Mouse (Mus musculus) testis, postnatal 10 days (tissue): ENCODE data around the gene Gatb.
"Not testable (repeated sequence)": the region's sequence is repeated elsewhere in the genome, so short reads cannot be mapped to it uniquely, and the experiment has no call there.

Experiments used
- DNase-seq: peaks from one replicate; pipeline ENCODE4 v3.0.0; 2021; ENCODE audit warnings: low spot score

Gene Gatb

DNA sequence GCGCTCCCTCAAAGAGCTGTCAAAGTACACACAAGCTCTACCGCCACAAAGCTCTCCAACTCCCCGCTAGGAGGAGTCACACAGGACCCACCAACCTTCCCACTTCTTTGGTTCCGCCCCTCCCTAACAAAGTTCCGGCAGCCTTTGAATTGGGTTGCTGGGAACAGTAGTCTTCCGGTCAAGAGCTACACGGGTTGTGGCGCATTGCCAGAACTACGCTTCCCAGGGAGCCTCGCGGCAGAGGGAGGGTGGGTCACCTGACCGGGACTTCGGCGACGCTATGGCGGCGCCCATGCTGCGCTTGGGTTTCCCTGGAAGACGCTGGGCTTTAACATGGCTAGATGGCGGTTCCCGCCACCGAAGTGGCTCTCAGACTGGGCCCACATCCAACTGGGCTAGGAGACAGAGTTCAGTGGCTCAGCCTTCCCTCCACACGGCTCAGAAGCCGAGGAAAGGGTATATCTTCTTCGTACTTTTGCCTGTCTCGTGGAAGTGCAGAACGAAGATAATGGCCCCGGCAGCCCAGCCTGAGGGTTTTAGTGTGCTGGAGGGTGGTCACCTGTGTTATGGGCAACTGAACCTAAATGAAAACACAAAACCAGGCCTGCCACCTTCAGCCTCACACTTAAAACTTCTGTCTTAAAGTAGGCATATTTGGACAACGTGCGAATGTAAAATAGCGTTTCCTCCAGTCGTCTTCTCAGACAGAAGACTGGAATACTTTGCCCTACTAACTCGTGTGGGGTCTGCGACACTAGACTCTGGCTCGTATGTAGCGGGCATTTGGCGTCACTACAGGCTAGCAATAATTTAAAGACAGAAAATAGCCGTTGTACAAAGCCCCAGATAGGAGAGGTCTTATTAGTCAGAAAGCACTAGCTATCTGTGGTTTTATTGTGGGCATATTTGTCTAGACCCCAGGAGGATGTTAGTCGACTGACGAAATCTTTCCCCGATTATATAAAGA lies at the start of gene Gatb:
Gatb (plus strand) TSS at position 256 of the 967 bp plus-strand sequence.
- peak; percentile 99 for DNase-seq

- DNase-seq = no peak
Measured at GRCm38 (mm10) chr3:85530601-85531161, 43.2 kb upstream of the Gatb start.

DNA sequence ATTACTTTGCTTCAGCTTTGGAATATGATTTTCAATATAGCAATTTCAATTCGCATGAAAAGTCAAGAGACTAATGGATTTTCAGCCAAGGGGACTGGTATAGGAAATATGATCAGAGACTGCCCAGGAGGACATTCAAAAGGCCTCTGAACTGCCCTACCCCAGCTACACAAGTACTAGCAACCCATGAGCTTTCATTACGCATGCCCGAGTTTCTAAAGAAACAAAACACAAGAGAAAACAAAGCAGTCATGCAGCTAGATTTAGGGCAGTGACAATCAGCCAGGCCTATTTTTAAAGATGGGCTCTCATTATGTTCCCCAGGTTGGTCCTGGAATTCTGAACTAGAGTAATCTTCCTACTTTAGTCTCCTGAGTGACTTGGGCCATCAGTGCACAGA lies 41.5 kb upstream of the Gatb start:
- no peak for DNase-seq

- DNase-seq = no peak
Measured at GRCm38 (mm10) chr3:85535042-85535441, 38.9 kb upstream of the Gatb start.

DNA sequence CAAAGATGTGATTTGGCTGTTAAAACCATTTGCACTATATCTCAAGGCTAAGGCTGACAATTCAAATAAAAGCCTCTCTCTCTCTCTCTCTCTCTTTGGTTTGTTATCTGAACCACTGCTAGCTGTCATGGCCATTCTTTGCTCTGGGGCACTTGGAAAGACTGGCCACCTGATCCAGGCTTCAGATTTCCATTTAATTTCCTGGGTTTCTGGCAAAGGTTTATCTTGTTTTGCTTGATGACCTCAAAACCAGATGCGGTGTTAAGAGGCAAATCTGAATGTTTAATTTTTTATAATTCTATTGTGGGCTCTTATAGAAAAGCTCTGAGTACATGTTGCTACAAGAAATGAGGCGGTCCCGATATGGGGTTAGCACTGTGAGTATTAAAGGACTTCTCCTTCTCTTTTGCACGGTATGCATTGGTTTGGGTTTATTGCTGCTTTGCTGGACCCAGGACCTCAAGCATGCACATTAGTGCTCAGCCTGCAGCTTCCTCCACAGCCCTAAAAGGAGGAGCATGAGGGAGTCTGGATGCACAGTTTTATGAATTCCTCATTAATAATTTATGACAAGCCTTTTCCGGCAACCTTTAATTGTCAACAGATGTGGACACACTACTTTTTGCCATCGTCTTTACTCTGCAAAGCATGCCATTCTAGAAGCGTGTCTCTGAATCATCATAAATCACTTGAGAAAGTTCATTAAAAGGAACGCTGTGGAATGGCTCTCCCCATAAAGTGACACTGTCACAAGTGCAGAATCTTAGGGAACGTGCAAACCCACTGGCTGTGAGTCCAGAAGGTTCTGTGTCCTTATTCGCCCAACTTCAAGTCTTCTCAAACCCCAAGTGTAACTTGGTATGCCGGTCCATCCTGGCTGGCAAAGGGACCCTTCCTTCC lies 38.0 kb upstream of the Gatb start:
- DNase-seq = no peak

DNA sequence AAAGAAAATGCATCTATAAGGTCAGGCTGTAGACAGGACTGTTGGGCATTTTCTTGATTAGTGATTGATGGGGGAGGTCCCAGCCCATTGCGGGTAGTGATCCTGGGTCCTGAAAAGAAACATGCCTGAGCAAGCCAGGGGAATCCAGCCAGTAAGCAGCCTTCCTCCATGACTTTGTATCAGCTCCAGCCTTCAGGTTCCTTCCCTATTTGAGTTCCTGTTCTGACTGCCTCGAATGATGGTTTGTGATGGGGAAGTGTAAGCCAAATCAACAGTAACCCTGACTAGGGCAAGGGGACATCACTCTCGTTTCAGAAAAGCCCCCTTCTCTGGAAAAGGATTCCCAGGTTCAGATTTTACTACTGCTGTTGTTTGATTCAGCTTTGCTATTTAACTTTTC lies 31.2 kb upstream of the Gatb start:
- DNase-seq = no peak

GRCm38 (mm10) chr3:85543652-85544051 lies 30.3 kb upstream of the Gatb start:
- peak; percentile 47 for DNase-seq

- DNase-seq = no peak
Measured at GRCm38 (mm10) chr3:85550312-85550711, 23.6 kb upstream of the Gatb start.

DNA sequence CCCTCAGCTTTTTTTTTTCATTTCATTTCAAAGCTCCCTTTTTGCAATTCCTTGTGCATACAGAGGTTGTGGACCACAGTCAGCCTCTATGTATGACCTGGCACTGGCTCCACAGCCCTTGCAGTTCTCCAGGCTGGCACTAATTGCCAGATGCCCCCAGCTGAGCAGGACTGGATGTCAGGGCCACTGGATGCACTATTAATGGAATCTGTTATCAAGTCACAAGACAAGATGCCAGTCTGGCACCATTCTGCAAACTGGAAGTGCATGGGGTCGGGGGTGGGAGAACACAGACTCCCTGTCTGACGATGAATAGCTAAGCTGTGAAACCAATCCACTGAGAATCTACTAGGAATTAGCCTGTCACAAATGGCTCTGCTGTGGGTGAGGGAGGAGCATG lies 22.6 kb upstream of the Gatb start:
- DNase-seq = no peak

DNA sequence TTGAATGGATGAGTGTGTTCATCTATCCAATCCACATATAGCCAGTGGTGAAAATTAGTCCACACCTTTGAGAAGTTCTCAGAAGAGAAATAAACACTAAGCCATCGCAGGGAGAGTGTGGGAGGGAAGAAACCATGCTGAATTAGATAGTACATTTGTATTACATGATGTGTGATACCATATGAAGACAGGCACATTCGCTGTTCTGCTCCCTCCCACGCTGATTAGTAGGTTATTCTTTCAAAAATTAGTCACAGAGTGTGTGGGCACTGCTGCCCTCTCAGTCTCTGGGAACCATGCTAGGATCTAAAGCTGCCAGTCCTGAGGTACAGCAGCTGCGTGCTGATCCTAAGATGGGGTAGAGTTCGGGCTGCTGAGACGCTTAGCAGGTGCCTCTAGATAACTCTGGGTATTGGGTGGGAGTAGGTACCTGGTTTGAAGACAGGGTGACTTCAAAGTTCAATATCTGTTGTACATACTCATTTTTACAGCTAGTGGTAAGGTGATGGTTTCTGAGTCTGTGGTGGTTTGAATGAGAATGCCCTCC lies 20.1 kb upstream of the Gatb start:
- no peak for DNase-seq

DNA sequence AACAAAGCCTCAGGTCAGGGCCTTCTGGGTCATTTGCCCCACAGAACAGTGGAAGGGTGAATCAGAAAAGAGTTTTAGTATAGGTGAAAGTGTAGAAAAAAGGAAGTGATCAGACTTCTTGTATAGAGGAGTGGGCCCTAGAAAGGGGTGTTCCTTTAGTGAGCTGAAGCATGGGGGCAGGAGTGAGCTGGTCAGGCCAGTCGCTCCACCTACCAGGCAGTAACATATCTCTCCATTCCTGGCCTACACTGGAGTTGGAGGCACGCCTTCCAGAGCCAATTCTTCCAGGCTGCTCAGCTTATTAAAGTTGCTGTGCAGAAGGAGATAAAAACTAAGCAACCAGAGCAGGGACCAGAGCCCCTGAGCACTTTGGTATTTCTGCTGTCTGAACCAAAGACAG lies 9.3 kb upstream of the Gatb start:
- DNase-seq = no peak

GRCm38 (mm10) chr3:85571276-85571675 lies 2.6 kb upstream of the Gatb start:
- DNase-seq = no peak

GRCm38 (mm10) chr3:85572502-85572901 lies 1.4 kb upstream of the Gatb start:
- not testable (repeated sequence) for DNase-seq

DNA sequence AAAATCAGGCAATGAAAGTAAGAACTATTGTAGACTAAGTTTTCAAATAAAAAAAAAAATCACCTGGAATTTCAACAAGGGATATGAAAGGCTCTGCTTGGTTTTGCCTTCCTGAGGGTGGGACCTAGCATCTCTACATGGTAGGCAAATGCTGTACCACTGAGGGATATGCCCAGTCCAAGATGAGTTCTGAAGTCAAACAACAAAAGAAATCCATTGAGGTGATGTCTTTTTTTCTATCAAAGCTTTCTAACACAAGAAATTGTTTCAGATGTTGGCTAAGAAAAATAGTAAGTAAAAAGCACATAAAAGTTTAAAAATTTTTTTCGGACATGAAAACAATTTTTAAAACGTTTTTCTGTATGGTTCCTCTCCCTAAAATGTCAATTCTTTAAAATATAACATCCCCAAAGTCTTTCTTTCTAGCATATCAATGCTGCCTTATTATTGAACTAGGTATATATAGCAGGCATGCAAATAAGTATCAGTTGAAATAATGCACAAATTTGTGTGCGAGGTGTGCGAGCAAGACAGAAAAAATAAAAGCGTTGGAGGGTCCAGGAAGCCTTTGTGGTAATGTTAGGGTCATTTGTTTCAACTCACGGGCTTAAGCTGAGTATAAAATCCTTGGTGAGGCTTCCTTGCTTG lies 579 bp upstream of the Gatb start:
- DNase-seq = no peak

- no peak for DNase-seq
Measured at GRCm38 (mm10) chr3:85582726-85583125, 8.8 kb downstream of the Gatb start.

GRCm38 (mm10) chr3:85583194-85583593 lies 9.3 kb downstream of the Gatb start:
- DNase-seq = no peak

- DNase-seq = no peak
Measured at GRCm38 (mm10) chr3:85584966-85585365, 11.0 kb downstream of the Gatb start.

- no peak for DNase-seq
Measured at GRCm38 (mm10) chr3:85588701-85589100, 14.8 kb downstream of the Gatb start.

DNA sequence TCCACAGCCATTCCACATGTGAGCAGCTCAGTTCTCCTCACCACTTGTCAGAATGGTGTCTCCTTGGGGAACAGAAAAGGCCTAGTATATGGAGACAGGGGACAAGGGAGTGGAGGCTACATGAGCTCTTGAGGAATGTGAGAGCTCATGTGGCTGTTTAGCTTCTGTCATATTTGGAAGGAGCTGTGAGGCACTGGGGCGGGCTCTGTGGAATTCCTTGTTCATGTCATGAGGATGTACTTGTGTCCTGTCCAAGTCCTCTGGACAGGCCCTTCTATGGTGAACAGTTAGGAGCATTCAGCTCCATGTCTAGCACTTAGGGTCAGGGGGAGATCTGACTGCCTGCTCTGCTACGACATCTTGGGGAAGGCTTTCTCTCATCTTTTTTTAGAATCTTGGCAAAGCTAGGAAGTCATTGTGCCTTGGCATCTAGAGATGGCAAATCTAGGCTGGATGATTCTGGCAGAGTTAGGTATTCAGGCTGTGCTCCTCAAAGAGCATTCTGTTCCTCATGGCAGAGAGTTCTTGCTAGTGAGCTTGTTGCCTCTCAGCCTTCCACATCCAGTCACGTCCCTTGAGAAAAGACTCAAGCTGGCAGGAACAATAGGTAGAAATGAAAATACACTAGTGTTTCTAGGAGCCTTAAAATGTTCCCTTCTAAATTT lies 16.3 kb downstream of the Gatb start:
- DNase-seq = no peak

DNA sequence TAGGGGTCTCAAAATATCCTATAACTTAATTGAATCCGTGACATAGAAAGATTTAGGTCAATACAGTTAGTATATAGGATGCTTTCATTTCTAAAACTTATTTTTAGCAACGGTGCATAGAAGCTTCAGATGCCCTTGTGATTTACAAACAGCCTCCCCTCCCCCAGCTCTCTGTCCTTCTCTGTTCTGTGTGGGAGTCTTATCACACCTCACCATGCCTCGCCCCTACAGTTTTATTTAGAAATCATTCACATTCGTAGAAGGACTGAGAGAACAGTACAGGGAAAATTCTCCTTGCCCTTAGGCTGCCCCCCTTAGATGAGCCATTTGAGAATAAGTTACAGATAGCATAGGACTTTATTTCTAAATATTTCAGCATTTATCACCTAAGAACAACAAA lies 18.1 kb downstream of the Gatb start:
- DNase-seq = no peak

DNA sequence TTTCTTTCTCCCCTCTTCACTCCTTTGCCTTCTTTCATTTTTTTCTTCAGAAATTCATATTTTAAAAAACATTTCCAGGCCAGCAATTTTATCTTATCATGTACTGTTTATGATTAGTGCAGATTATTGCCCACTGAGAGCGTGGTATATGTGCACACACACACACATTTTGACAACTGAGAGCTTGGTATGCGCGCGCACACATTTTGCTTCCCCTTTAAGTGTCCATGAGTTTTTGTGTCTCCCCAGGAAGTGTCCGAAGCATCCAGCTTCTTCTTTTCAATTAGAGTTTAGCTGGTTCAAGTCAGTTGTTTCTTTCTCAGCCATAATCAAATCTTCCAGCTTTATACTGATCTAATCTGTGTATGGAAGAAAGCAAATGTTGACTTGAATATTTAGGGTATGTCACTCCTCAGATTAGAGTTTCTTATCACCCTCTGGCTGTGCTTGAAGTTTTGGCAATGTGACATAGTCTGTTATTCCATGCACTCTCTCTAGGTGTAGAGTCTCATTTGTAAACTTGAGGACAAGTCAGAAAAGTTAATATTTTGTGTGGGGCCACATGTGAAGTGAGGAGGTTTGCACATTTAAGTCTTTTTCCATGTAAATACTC lies 18.8 kb downstream of the Gatb start:
- no peak for DNase-seq
